Mouse (Mus musculus) B cell, adult (primary cell): ENCODE results near the gene Cmah. TPM values are rescaled to one million over a fixed set of nuclear protein-coding genes. Genes with fewer than 3 reads are reported as not detected.

ENCODE experiments used
- total RNA-seq: library from RNA; stranded (reverse); gene quantifications from 4 replicates; pipeline ENCODE4 v1.2.4, GENCODE M21; 2023; ENCODE audit not compliant: inconsistent age

The Cmah gene
- total RNA-seq = 253 to 280 TPM (median 261 TPM) in 4 replicates

GRCm38 (mm10) chr13:24327201-24327600 lies at the start of gene Cmah:
Cmah (plus strand) TSS chr13:24327404.

GRCm38 (mm10) chr13:24280439-24281431 lies 46.5 kb upstream of the Cmah start, which contains the start of gene Carmil1:
Carmil1 (minus strand) TSS chr13:24280795.

Other genes starting within 250 kb of the Cmah start
- 34.2 to 43.8 TPM (median 36.9 TPM) in 4 replicates for gene Carmil1, start 46.6 kb upstream of the Cmah start, total RNA-seq